Mouse (Mus musculus) MEL (cell line): Measurements from ENCODE around the gene Itga8.

ENCODE experiments used
- CTCF ChIP-seq, 3 experiments: IDR thresholded peaks in 2 of 3; conservative IDR thresholded peaks in 1 of 3; 2 replicates each; pipeline ENCODE4 v1.5.1; 2011 to 2012; ENCODE audit warnings: low read length in 3 of 3, low read depth in 2 of 3, mild to moderate bottlenecking in 2 of 3, improper control_type of control experiment in 1 of 3, inconsistent platforms in 1 of 3, mixed read lengths in 1 of 3, moderate library complexity in 1 of 3; ENCODE audit not compliant: control insufficient read depth in 1 of 3, insufficient read depth in 1 of 3, poor library complexity in 1 of 3, severe bottlenecking in 1 of 3
- E2F4 ChIP-seq: IDR thresholded peaks from 2 replicates; pipeline ENCODE4 v1.6.1; 2011; ENCODE audit warnings: low read depth, low read length, improper control_type of control experiment, borderline replicate concordance
- MAX ChIP-seq: IDR thresholded peaks from 2 replicates; pipeline ENCODE4 v1.6.1; 2011; ENCODE audit warnings: low read length, improper control_type of control experiment
- NRF1 ChIP-seq: IDR thresholded peaks from 2 replicates; pipeline ENCODE4 v1.6.1; 2014; ENCODE audit warnings: low read depth, mild to moderate bottlenecking, inconsistent platforms, low read length, improper control_type of control experiment, moderate library complexity; ENCODE audit not compliant: poor library complexity, insufficient read depth, severe bottlenecking
- POLR2A ChIP-seq, 2 experiments: IDR thresholded peaks; 2 replicates each; pipeline ENCODE4 v1.6.1; 2011 to 2012; ENCODE audit warnings: low read length in 2 of 2, mild to moderate bottlenecking in 2 of 2, control low read depth in 1 of 2, improper control_type of control experiment in 1 of 2, low read depth in 1 of 2, moderate library complexity in 1 of 2; ENCODE audit not compliant: control insufficient read depth in 1 of 2, insufficient read depth in 1 of 2, poor library complexity in 1 of 2
- USF1 ChIP-seq: IDR thresholded peaks from 2 replicates; pipeline ENCODE4 v1.6.1; 2014; ENCODE audit warnings: low read depth, mild to moderate bottlenecking, inconsistent platforms, low read length, improper control_type of control experiment, moderate library complexity

GRCm38 (mm10) chr2:12221671-12222070 lies 80.1 kb downstream of the Itga8 start:
- TF ChIP-seq MAX (no peak), E2F4 (no peak), CTCF (IDR thresholded peaks at IDR 0.05 in 2 of 3, conservative IDR thresholded peaks at IDR 0.05 in 1 of 3; ENCODE audit: control insufficient read depth in 1 of 3, insufficient read depth in 1 of 3, low read depth in 2 of 3, low read length in 3 of 3, poor library complexity in 1 of 3, severe bottlenecking in 1 of 3) (no peak), USF1 (no peak), POLR2A (IDR thresholded peaks at IDR 0.05; ENCODE audit: control insufficient read depth in 1 of 2, insufficient read depth in 1 of 2, low read depth in 1 of 2, low read length in 2 of 2, poor library complexity in 1 of 2) (no peak), NRF1 (no peak)
